ENCODE assay signal across 8 mouse cellular contexts in the genomic region with DNA sequence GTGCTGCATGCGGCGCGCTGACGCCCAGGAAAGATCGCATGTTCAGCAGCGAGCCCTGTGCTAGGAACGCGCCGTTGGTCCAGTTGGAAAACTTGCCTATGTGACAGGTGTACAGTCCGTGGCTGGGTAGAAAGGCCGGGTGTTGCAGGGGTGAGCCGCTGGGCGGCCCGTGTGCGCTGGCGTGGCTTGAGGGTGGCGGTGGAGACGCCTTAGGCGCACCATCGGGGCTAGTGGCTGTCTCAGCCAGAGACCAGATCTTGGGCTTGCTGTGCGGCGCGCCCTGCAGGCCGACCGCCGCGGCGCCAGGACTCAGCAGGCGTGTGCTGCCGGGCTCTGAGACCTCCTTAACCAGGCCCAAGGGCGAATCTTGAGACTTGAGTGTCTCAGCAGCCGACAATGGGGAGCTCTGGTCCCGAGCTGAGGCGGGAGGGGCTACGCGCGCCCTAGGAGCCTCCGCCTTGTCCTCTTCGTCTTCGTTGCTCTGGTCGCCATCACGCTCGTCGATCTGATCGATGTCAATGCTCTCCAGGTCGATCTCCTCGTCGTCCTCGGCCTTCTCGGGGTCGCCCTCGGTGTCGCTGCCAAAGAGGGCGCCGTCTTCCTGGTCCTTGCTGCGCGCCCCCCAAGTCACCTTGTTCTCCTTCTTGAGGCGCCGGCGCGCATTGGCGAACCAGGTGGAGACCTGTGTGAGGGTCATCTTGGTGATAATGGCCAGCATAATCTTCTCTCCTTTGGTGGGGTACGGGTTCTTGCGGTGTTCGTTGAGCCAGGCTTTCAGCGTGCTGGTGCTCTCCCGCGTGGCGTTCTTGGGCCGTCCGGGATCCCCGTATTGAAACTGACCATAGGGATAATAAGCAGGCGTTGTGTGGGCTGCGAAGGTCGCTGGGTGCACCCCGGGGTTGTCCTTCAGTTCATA. TPM values are rescaled to one million over a fixed set of nuclear protein-coding genes. Genes with fewer than 3 reads are reported as not detected.
A peak's percentile ranks its signal among the peaks of the same experiment; 100 is the strongest.
DNase-seq lines count a peak whose midpoint lies in the region; ATAC-seq and TF ChIP-seq lines count a peak whose summit lies in the region.

No protein-coding gene starts in this region.

- ATAC-seq in embryonic facial prominence, embryonic 12.5 days (ENCODE audit: insufficient number of reproducible peaks, insufficient read depth, low FRiP score, low TSS enrichment), result peak; percentile 48; the same call in 1 of the 2 replicates
- peak; percentile 25 for ATAC-seq in hindbrain, postnatal 0 days
- ATAC-seq in midbrain, embryonic 13.5 days, result peak; percentile 29

- intact Hi-C loops in left cerebral cortex, postnatal 14 days (cut with DNase I), result loop anchor here (2.0 to 5.0 kb wide), 5 partner anchors 339 to 1313 kb away; a partner anchor contains a TSS

- H3K9me3 ChIP-seq in embryonic facial prominence, embryonic 12.5 days, result no peaks in the 10 kb centered on the region
- H3K9me3 ChIP-seq in hindbrain, postnatal 0 days (ENCODE audit: low read length), result no peaks in the 10 kb centered on the region
- H3K9me3 ChIP-seq in midbrain, embryonic 13.5 days, result no peaks in the 10 kb centered on the region

- H3K36me3 ChIP-seq in embryonic facial prominence, embryonic 12.5 days, result no peaks in the 10 kb centered on the region
- no peaks in the 10 kb centered on the region for H3K36me3 ChIP-seq in hindbrain, postnatal 0 days (ENCODE audit: insufficient read depth, low read length)
- H3K36me3 ChIP-seq in midbrain, embryonic 13.5 days, result peaks cover 12% of the 10 kb centered on the region

- peak overlapping the region; percentile 32 for H3K4me3 ChIP-seq in embryonic facial prominence, embryonic 12.5 days
- peak overlapping the region; percentile 67 for H3K4me3 ChIP-seq in hindbrain, postnatal 0 days (ENCODE audit: low read length)
- H3K4me3 ChIP-seq in midbrain, embryonic 13.5 days (replicated peaks), result peak overlapping the region; percentile 82

- peak; percentile 15 to 20 for DNase-seq in cerebellum, postnatal 14 days
- no peak for DNase-seq in cerebellum, postnatal 36 days
- DNase-seq in hindbrain, postnatal 0 days (ENCODE audit: low spot score), result peak; percentile 63
- no peak for DNase-seq in layer of hippocampus, postnatal 25 days (ENCODE audit: extremely low spot score in 1 of 2, low spot score in 1 of 2)
- DNase-seq in frontal cortex, adult 2 months (ENCODE audit: extremely low spot score in 1 of 2, low spot score in 1 of 2), result no peak
- no peak for DNase-seq in left cerebral cortex, postnatal 14 days (ENCODE audit: low spot score in 2 of 2)

- H3K4me2 ChIP-seq in embryonic facial prominence, embryonic 12.5 days (replicated peaks), result peak overlapping the region; percentile 43
- peak overlapping the region; percentile 62 for H3K4me2 ChIP-seq in hindbrain, postnatal 0 days (ENCODE audit: low read depth, low read length)
- peak overlapping the region; percentile 75 for H3K4me2 ChIP-seq in midbrain, embryonic 13.5 days (replicated peaks)

- H3K27me3 ChIP-seq in embryonic facial prominence, embryonic 12.5 days, result peaks cover 76% of the 10 kb centered on the region
- H3K27me3 ChIP-seq in hindbrain, postnatal 0 days (ENCODE audit: insufficient read depth, low read length), result peaks cover 23% of the 10 kb centered on the region
- peaks cover 52% of the 10 kb centered on the region for H3K27me3 ChIP-seq in midbrain, embryonic 13.5 days

- 2% methylated on average over 76 of the region's 76 CpGs for WGBS in embryonic facial prominence, embryonic 12.5 days
- 4% methylated on average over 75 of the region's 76 CpGs for WGBS in hindbrain, postnatal 0 days
- 1% methylated on average over 76 of the region's 76 CpGs for WGBS in midbrain, embryonic 13.5 days

- no peak overlapping the region for H3K27ac ChIP-seq in embryonic facial prominence, embryonic 12.5 days
- peak overlapping the region; percentile 22 for H3K27ac ChIP-seq in hindbrain, postnatal 0 days
- peak overlapping the region; percentile 85 for H3K27ac ChIP-seq in midbrain, embryonic 13.5 days

- TF ChIP-seq CTCF in hindbrain, postnatal 0 days (IDR thresholded peaks at IDR 0.05; ENCODE audit: low read depth), result no peak

- H3K4me1 ChIP-seq in embryonic facial prominence, embryonic 12.5 days, result peaks cover 19% of the 10 kb centered on the region
- 0 out of 2 replicates have a peak, but pooled peaks cover 3% of the 10 kb centered on the region for H3K4me1 ChIP-seq in hindbrain, postnatal 0 days (ENCODE audit: insufficient read depth, low read length)
- H3K4me1 ChIP-seq in midbrain, embryonic 13.5 days (replicated peaks), result peaks cover 79% of the 10 kb centered on the region

- H3K9ac ChIP-seq in embryonic facial prominence, embryonic 12.5 days, result peak overlapping the region; percentile 25; the same call in 1 of the 2 replicates
- H3K9ac ChIP-seq in hindbrain, postnatal 0 days (replicated peaks; ENCODE audit: low read length), result peak overlapping the region; percentile 85
- H3K9ac ChIP-seq in midbrain, embryonic 13.5 days (replicated peaks), result peak overlapping the region; percentile 98

RNA-seq across cellular contexts. Expression of a gene that starts 3.9 kb away (rescaled TPM):
- 5.7 TPM in 2 replicates for polyA plus RNA-seq in embryonic facial prominence, embryonic 12.5 days (2016; fragmentation: Nextera tagmentation; extraction: Ambion mirVana)
- total RNA-seq in hindbrain, postnatal 0 days (2014; rRNA removed), result 69.9 and 83.6 TPM in 2 replicates
- polyA plus RNA-seq in hindbrain, postnatal 0 days (2015; fragmentation: Nextera tagmentation; extraction: Ambion mirVana), result 6.2 and 8.2 TPM in 2 replicates
- 7.6 and 13.7 TPM in 2 replicates for polyA plus RNA-seq in midbrain, embryonic 13.5 days (2015; fragmentation: Nextera tagmentation; extraction: Ambion mirVana)
- under 1 TPM; 0.30 to 0.42 TPM for total RNA-seq in layer of hippocampus, postnatal 25 days (2021)
- polyA plus RNA-seq in frontal cortex, adult 2 months (2012; rRNA removed), result 0.96 and 1.1 TPM in 2 replicates
- total RNA-seq in left cerebral cortex, postnatal 14 days (2021), result 1 to 10 TPM in 1 of 2 experiments, under 1 TPM in 1; 0.68 to 1.2 TPM

Comparison
In these comparisons a context has a peak if more than half of its experiments do, and no peak if none do; other contexts are left out.
1. DNase-seq: peak in cerebellum, postnatal 14 days (2 of 2) and hindbrain, postnatal 0 days (single experiment); none in cerebellum, postnatal 36 days (0 of 2), layer of hippocampus, postnatal 25 days (0 of 2), frontal cortex, adult 2 months (0 of 2) and left cerebral cortex, postnatal 14 days (0 of 2).
2. H3K4me3 ChIP-seq: peak in every context shown above with its lines; median percentile 82 in midbrain, embryonic 13.5 days; 67 in hindbrain, postnatal 0 days; 32 in embryonic facial prominence, embryonic 12.5 days.
3. H3K9ac ChIP-seq: peak in every context shown above with its lines; median percentile 98 in midbrain, embryonic 13.5 days; 85 in hindbrain, postnatal 0 days; 25 in embryonic facial prominence, embryonic 12.5 days.
4. Peak in every context shown above with its lines, with median percentiles within 50 percentile points of each other: ATAC-seq and H3K4me2 ChIP-seq.